Mouse (Mus musculus) liver, adult 2 months (tissue): ENCODE results near the gene Herc4. TPM values are rescaled to one million over a fixed set of nuclear protein-coding genes. Genes with fewer than 3 reads are reported as not detected.
A peak's percentile ranks its signal among the peaks of the same experiment; 100 is the strongest.

Experiments
- DNase-seq: peaks from one replicate; pipeline ENCODE4 v3.0.0-alpha.2; 2011; ENCODE audit warnings: low read depth, low spot score; ENCODE audit errors: extremely low read depth
- H3K27ac ChIP-seq: fragments of 200-500 bp; replicated peaks from 2 replicates; pipeline ENCODE4 v1.5.1; 2012; ENCODE audit warnings: low read depth, mild to moderate bottlenecking, control low read depth, inconsistent platforms, low read length; ENCODE audit not compliant: insufficient read depth
- H3K27me3 ChIP-seq: fragments of 200-500 bp; 2 replicates; pipeline ENCODE4 v1.6.1; 2012; ENCODE audit warnings: mild to moderate bottlenecking, moderate library complexity, low read length, inconsistent platforms; ENCODE audit not compliant: control insufficient read depth, insufficient read depth
- H3K36me3 ChIP-seq: fragments of 200-500 bp; 2 replicates; pipeline ENCODE4 v1.6.1; 2012; ENCODE audit warnings: low read length, inconsistent platforms; ENCODE audit not compliant: control insufficient read depth, insufficient read depth
- H3K4me1 ChIP-seq: fragments of 200-500 bp; 2 replicates; pipeline ENCODE4 v1.6.1; 2011; ENCODE audit warnings: low read length; ENCODE audit not compliant: control insufficient read depth, insufficient read depth
- H3K4me3 ChIP-seq: fragments of 200-500 bp; 2 replicates; pipeline ENCODE4 v1.5.1; 2011; ENCODE audit warnings: low read depth, mild to moderate bottlenecking, control low read depth, low read length, moderate library complexity; ENCODE audit not compliant: insufficient read depth
- H3K79me2 ChIP-seq: fragments of 200-500 bp; 2 replicates; pipeline ENCODE4 v1.6.1; 2012; ENCODE audit warnings: inconsistent platforms, mild to moderate bottlenecking, low read length, moderate library complexity; ENCODE audit not compliant: control insufficient read depth, insufficient read depth
- H3K9ac ChIP-seq: fragments of 200-500 bp; 2 replicates; pipeline ENCODE4 v1.6.1; 2012; ENCODE audit warnings: low read depth, mild to moderate bottlenecking, control low read depth, inconsistent platforms, low read length
- CTCF ChIP-seq: fragments of 200-500 bp; IDR thresholded peaks from 2 replicates; pipeline ENCODE4 v1.5.1; 2011; ENCODE audit warnings: low read depth, low read length, control low read depth
- POLR2A ChIP-seq: fragments of 200-500 bp; IDR thresholded peaks from 2 replicates; pipeline ENCODE4 v1.6.1; 2011; ENCODE audit warnings: low read length, control low read depth; ENCODE audit not compliant: insufficient read depth; ENCODE audit errors: extremely low read depth
- WGBS: fragments of 180-500 bp; shearing (Covaris S2); methylation state at CpG from one replicate; pipeline ENCODE4 v1.1.7; 2018; 5-methylcytosine and 5-hydroxymethylcytosine counted together
- polyA plus RNA-seq: library from polyadenylated mRNA; depleted of rRNA; stranded (reverse); fragments of >200 nt; gene quantifications from 2 replicates; pipeline ENCODE4 v1.2.3, GENCODE M21; 2012; rRNA removed
- total RNA-seq: library from RNA; depleted of rRNA; stranded (reverse); fragments of >200 nt; gene quantifications from 2 replicates; pipeline ENCODE4 v1.2.3, GENCODE M21; 2014; rRNA removed

Gene Herc4
- total and polyA plus RNA-seq, 2 experiments = 9.0 to 62.2 TPM

GRCm38 (mm10) chr10:63360502-63360901, 116.9 kb downstream of the Herc4 start:
- TF ChIP-seq CTCF = no peak
- H3K27ac ChIP-seq = no peak overlapping the region
- DNase-seq = no peak
- no peaks in the 10 kb centered on the region for H3K27me3 ChIP-seq
- no peaks in the 10 kb centered on the region for H3K36me3 ChIP-seq
- H3K4me3 ChIP-seq = no peak overlapping the region
- H3K4me1 ChIP-seq = no peaks in the 10 kb centered on the region
- WGBS = 58% methylated on average over 1 of the region's 1 CpGs
- H3K79me2 ChIP-seq = no peaks in the 10 kb centered on the region
- no peak overlapping the region for H3K9ac ChIP-seq

GRCm38 (mm10) chr10:63365918-63366455, 122.4 kb downstream of the Herc4 start:
- H3K4me3 ChIP-seq = no peak overlapping the region
- WGBS = 73% methylated on average over 7 of the region's 7 CpGs

GRCm38 (mm10) chr10:63367386-63367785, 123.8 kb downstream of the Herc4 start:
- TF ChIP-seq POLR2A (no peak), CTCF (no peak)
- DNase-seq = peak; percentile 67
- H3K36me3 ChIP-seq = no peaks in the 10 kb centered on the region
- peaks cover 8% of the 10 kb centered on the region for H3K4me1 ChIP-seq
- no peak overlapping the region for H3K27ac ChIP-seq
- H3K79me2 ChIP-seq = no peaks in the 10 kb centered on the region
- WGBS = 30% methylated on average over 6 of the region's 6 CpGs
- H3K4me3 ChIP-seq = no peak overlapping the region; the same call in 1 of the 2 replicates
- H3K27me3 ChIP-seq = no peaks in the 10 kb centered on the region
- no peak overlapping the region for H3K9ac ChIP-seq

More at GRCm38 (mm10) chr10:63365918-63366455, 122.4 kb downstream of the Herc4 start:
- Histone ChIP-seq H3K79me2 (no peaks in the 10 kb centered on the region), H3K4me1 (peaks cover 8% of the 10 kb centered on the region), H3K36me3 (no peaks in the 10 kb centered on the region), H3K27me3 (no peaks in the 10 kb centered on the region), H3K9ac (no peak overlapping the region), H3K27ac (no peak overlapping the region)
- TF ChIP-seq CTCF (no peak), POLR2A (no peak)
- no peak for DNase-seq

Other genes with a start within 250 kb of the Herc4 start
- 12.9 and 14.4 TPM in 2 replicates for gene Hnrnph3, start 219.6 kb upstream of the Herc4 start, total RNA-seq
- gene Hnrnph3, start 219.6 kb upstream of the Herc4 start, polyA plus RNA-seq = 3.9 and 4.5 TPM in 2 replicates
- 115 and 119 TPM in 2 replicates for gene Pbld2, start 219.5 kb upstream of the Herc4 start, total RNA-seq
- gene Pbld2, start 219.5 kb upstream of the Herc4 start, polyA plus RNA-seq = 90.8 and 106 TPM in 2 replicates
- gene Pbld1, start 183.6 kb upstream of the Herc4 start, total RNA-seq = 226 and 238 TPM in 2 replicates
- gene Pbld1, start 183.6 kb upstream of the Herc4 start, polyA plus RNA-seq = 166 and 174 TPM in 2 replicates
- gene Atoh7, start 144.2 kb upstream of the Herc4 start, total RNA-seq = not detected in 2 replicates
- not detected in 2 replicates for gene Atoh7, start 144.2 kb upstream of the Herc4 start, polyA plus RNA-seq
- gene Mypn, start 39.9 kb upstream of the Herc4 start, total RNA-seq = under 0.01 TPM in 1 of 2 replicates, not detected in the other
- gene Mypn, start 39.9 kb upstream of the Herc4 start, polyA plus RNA-seq = 0.12 TPM in 1 of 2 replicates, not detected in the other
- 9.6 and 10.3 TPM in 2 replicates for gene Sirt1, start 137.9 kb downstream of the Herc4 start, total RNA-seq
- gene Sirt1, start 137.9 kb downstream of the Herc4 start, polyA plus RNA-seq = 1.3 and 1.5 TPM in 2 replicates
- gene Dnajc12, start 138.6 kb downstream of the Herc4 start, total RNA-seq = 5.0 and 10.0 TPM in 2 replicates
- gene Dnajc12, start 138.6 kb downstream of the Herc4 start, polyA plus RNA-seq = 2.7 and 3.2 TPM in 2 replicates
- gene Gm7075, start 178.0 kb downstream of the Herc4 start, total RNA-seq = not detected in 2 replicates
- gene Gm7075, start 178.0 kb downstream of the Herc4 start, polyA plus RNA-seq = not detected in 2 replicates
- 0.07 and 0.09 TPM in 2 replicates for gene Ctnna3, start 186.3 kb downstream of the Herc4 start, total RNA-seq
- gene Ctnna3, start 186.3 kb downstream of the Herc4 start, polyA plus RNA-seq = not detected in 2 replicates